Mouse (Mus musculus) small intestine, adult 2 months (tissue): Measurements from ENCODE around the gene Psmc3ip.

Source experiments
- CTCF ChIP-seq: fragments of 200-500 bp; IDR thresholded peaks from 2 replicates; pipeline ENCODE4 v1.5.1; 2012; ENCODE audit warnings: low read depth, mild to moderate bottlenecking, control low read depth, inconsistent platforms, low read length, moderate library complexity, mixed read lengths; ENCODE audit not compliant: insufficient replicate concordance, insufficient read length; ENCODE audit errors: extremely low read depth
- POLR2A ChIP-seq: fragments of 200-500 bp; IDR thresholded peaks from 2 replicates; pipeline ENCODE4 v1.6.1; 2012; ENCODE audit warnings: low read depth, mild to moderate bottlenecking, control low read depth, inconsistent platforms, low read length, moderate library complexity

DNA sequence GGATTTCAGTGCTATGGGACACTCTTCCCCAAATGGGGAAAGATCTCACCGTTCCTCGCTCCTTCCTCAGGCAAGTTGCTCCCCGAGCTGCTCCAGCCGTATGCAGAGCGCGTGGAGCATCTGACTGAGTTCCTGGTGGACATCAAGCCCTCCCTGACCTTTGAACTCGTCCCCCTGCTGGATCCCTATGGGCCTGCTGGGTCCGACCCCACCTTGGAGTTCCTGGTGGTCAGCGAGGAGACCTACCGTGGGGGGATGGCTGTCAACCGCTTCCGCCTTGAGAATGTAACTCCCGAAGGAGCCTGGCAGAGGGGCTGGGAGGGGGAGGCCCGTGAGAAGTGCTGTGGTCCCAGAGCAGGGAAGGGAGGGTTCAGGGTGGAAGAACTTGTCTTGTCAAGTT, 11.0 kb downstream of the Psmc3ip start:
- TF ChIP-seq POLR2A (no peak), CTCF (no peak)
